Mouse (Mus musculus) embryo, embryonic 9.5 days (tissue): Measurements from ENCODE around the gene Cmc1.

ENCODE experiments used
- DNase-seq: peaks from one replicate; pipeline ENCODE4 v3.0.0-alpha.2; 2017; ENCODE audit errors: extremely low spot score

Cmc1 gene

GRCm38 (mm10) chr9:118030252-118030651, 119.7 kb downstream of the Cmc1 start:
- DNase-seq, result no peak

- DNase-seq, result no peak
These were observed 120.5 kb downstream of the Cmc1 start for GRCm38 (mm10) chr9:118029490-118029889.

GRCm38 (mm10) chr9:118024966-118025365, 125.0 kb downstream of the Cmc1 start:
- DNase-seq, result no peak
